Mouse (Mus musculus): ENCODE data around the gene Dpf3.

DNA sequence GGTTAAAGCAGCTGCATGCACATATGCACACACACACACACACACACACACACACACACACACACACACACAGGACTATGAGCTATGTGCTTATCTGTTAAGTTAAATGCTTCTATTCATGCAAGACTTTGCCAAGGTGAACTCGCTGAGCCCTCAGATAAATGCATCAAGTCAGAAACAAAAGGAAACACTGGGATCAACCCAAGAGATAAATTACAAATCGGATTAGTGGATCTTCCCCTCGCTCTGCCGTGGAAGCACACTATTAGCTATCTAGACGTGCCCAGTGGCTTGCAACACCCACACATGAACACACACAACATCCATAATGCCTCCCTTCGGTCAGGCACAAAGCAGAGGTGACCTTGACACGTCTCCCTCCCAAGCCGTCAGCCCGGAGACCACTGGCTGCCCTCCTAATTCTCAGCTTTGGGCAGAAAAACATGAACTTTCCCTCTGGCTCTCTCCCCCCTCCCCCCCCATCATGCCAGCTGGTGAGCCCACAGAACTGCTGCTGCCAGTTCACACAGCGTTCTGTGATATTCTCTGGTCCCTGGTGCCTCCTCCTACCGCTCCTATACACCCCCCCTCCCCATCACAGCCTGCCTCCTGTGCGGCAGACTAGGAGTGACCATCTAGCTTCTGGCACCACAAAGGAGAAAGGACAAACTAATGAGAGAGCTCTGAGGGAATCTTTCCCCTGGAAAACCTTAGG lies 317.9 kb downstream of the Dpf3 start:
- TF ChIP-seq USF1 (IDR thresholded peaks at IDR 0.05; ENCODE audit: low read depth): no peak
- TF ChIP-seq POLR2AphosphoS2 (IDR thresholded peaks at IDR 0.05; ENCODE audit: insufficient read length, low read depth): no peak
- TF ChIP-seq POLR2A (IDR thresholded peaks at IDR 0.05; ENCODE audit: insufficient read length, low read depth): no peak
- no peak for TF ChIP-seq MYOG (IDR thresholded peaks at IDR 0.05; ENCODE audit: control insufficient read depth in 1 of 3, insufficient read depth in 1 of 3, insufficient read length in 2 of 3, low read depth in 2 of 3)
